Mouse (Mus musculus) left cerebral cortex, adult 18-20 months (tissue): ENCODE measurements around the gene Ap5m1. TPM values are rescaled to one million over a fixed set of nuclear protein-coding genes. Genes with fewer than 3 reads are reported as not detected.
A peak's percentile ranks its signal among the peaks of the same experiment; 100 is the strongest.
"Not testable (repeated sequence)": the region's sequence is repeated elsewhere in the genome, so short reads cannot be mapped to it uniquely, and the experiment has no call there.

ENCODE experiments used
- DNase-seq, 2 experiments: peaks; one replicate each; pipeline ENCODE4 v3.0.0; 2021 to 2022; ENCODE audit warnings: low spot score in 2 of 2, mixed read lengths in 1 of 2
- long read RNA-seq, 2 experiments: library from polyadenylated mRNA; stranded (forward); transcript quantifications; one replicate each; pipeline ENCODE4 v2.0.0; 2021
- total RNA-seq, 2 experiments: library from RNA; stranded (reverse); gene quantifications; 2 replicates each; pipeline ENCODE4 v1.2.3; 2021

Gene Ap5m1
- total RNA-seq: 10 to 100 TPM; 18.5 to 22.2 TPM
- long read RNA-seq, experiment 1, full-length matches to known transcripts: 9 of 15 reads
- long read RNA-seq, experiment 1, partial matches to known transcripts: 2 of 15 reads
- long read RNA-seq, experiment 1, other reads (novel, unspliced or antisense): 4 of 15 reads
- long read RNA-seq, experiment 2, full-length matches to known transcripts: 9 of 14 reads
- long read RNA-seq, experiment 2, partial matches to known transcripts: 2 of 14 reads
- long read RNA-seq, experiment 2, other reads (novel, unspliced or antisense): 3 of 14 reads

GRCm38 (mm10) chr14:49065529-49066273, at the start of gene Ap5m1:
Gene Ap5m1, plus strand, starts transcription at chr14:49066097.
- peak in 1 of 2 experiments; percentile 16 for DNase-seq

- DNase-seq: no peak
Observed at GRCm38 (mm10) chr14:49019765-49020164, 46.1 kb upstream of the Ap5m1 start.

GRCm38 (mm10) chr14:49027040-49027778, 38.7 kb upstream of the Ap5m1 start:
- no peak for DNase-seq

- no peak for DNase-seq
Observed at GRCm38 (mm10) chr14:49027779-49028368, 38.0 kb upstream of the Ap5m1 start.

- no peak for DNase-seq
Observed at GRCm38 (mm10) chr14:49028991-49029390, 36.9 kb upstream of the Ap5m1 start.

- peak in 1 of 2 experiments; percentile 7 for DNase-seq
Observed at GRCm38 (mm10) chr14:49045610-49046009, 20.3 kb upstream of the Ap5m1 start.

GRCm38 (mm10) chr14:49049492-49049891, 16.4 kb upstream of the Ap5m1 start:
- no peak for DNase-seq

- DNase-seq: no peak
Observed at GRCm38 (mm10) chr14:49063838-49064237, 2.1 kb upstream of the Ap5m1 start.

GRCm38 (mm10) chr14:49066274-49066823, 452 bp downstream of the Ap5m1 start, which contains the start of gene Exoc5:
Gene Exoc5, minus strand, starts transcription at chr14:49066653.
- DNase-seq: peak; percentile 99

GRCm38 (mm10) chr14:49072837-49073236, 6.9 kb downstream of the Ap5m1 start:
- DNase-seq: no peak

GRCm38 (mm10) chr14:49073896-49074295, 8.0 kb downstream of the Ap5m1 start:
- DNase-seq: peak; percentile 13 to 29

GRCm38 (mm10) chr14:49074361-49074760, 8.5 kb downstream of the Ap5m1 start:
- DNase-seq: no peak

- DNase-seq: no peak
Observed at GRCm38 (mm10) chr14:49078820-49079219, 12.9 kb downstream of the Ap5m1 start.

- DNase-seq: no peak
Observed at GRCm38 (mm10) chr14:49086522-49086921, 20.6 kb downstream of the Ap5m1 start.

- no peak for DNase-seq
Observed at GRCm38 (mm10) chr14:49088155-49089048, 22.5 kb downstream of the Ap5m1 start.

- DNase-seq: no peak
Observed at GRCm38 (mm10) chr14:49089461-49090058, 23.7 kb downstream of the Ap5m1 start.

- no peak for DNase-seq
Observed at GRCm38 (mm10) chr14:49090102-49090501, 24.2 kb downstream of the Ap5m1 start.

- DNase-seq: no peak
Observed at GRCm38 (mm10) chr14:49091277-49091676, 25.4 kb downstream of the Ap5m1 start.

GRCm38 (mm10) chr14:49091755-49092154, 25.9 kb downstream of the Ap5m1 start:
- DNase-seq: not testable (repeated sequence)

GRCm38 (mm10) chr14:49118381-49118780, 52.5 kb downstream of the Ap5m1 start:
- peak; percentile 67 to 74 for DNase-seq
